Mouse (Mus musculus) embryonic facial prominence, embryonic 12.5 days (tissue): ENCODE data around the gene Dgkh. TPM values are rescaled to one million over a fixed set of nuclear protein-coding genes. Genes with fewer than 3 reads are reported as not detected.
A peak's percentile ranks its signal among the peaks of the same experiment; 100 is the strongest.
"Not testable (repeated sequence)": the region's sequence is repeated elsewhere in the genome, so short reads cannot be mapped to it uniquely, and the experiment has no call there.

ENCODE experiments used
- ATAC-seq: fragments of 200-750 bp; cut with Nextera tagmentation; 2 replicates; pipeline ENCODE4 v1.8.0; 2017; ENCODE audit not compliant: insufficient number of reproducible peaks, insufficient read depth, low FRiP score, low TSS enrichment
- H3K27ac ChIP-seq: fragments of 300-500 bp; sonication (generic); 2 replicates; pipeline ENCODE4 v1.5.1; 2016; ENCODE audit warnings: mild to moderate bottlenecking
- H3K27me3 ChIP-seq: fragments of 300-500 bp; sonication (generic); 2 replicates; pipeline ENCODE4 v1.6.1; 2016; ENCODE audit warnings: mild to moderate bottlenecking, moderate library complexity
- H3K36me3 ChIP-seq: fragments of 300-500 bp; sonication (generic); 2 replicates; pipeline ENCODE4 v1.6.1; 2016; ENCODE audit warnings: mild to moderate bottlenecking
- H3K4me1 ChIP-seq: fragments of 300-500 bp; sonication (generic); 2 replicates; pipeline ENCODE4 v1.6.1; 2016
- H3K4me2 ChIP-seq: fragments of 300-500 bp; sonication (generic); replicated peaks from 2 replicates; pipeline ENCODE4 v1.6.1; 2016; ENCODE audit warnings: mild to moderate bottlenecking, moderate library complexity
- H3K4me3 ChIP-seq: fragments of 300-500 bp; sonication (generic); 2 replicates; pipeline ENCODE4 v1.5.1; 2016; ENCODE audit warnings: mild to moderate bottlenecking
- H3K9ac ChIP-seq: fragments of 300-500 bp; sonication (generic); 2 replicates; pipeline ENCODE4 v1.6.1; 2016; ENCODE audit warnings: mild to moderate bottlenecking, moderate library complexity
- H3K9me3 ChIP-seq: fragments of 300-500 bp; sonication (generic); 2 replicates; pipeline ENCODE4 v1.6.1; 2016; ENCODE audit warnings: mild to moderate bottlenecking, moderate library complexity
- WGBS: fragments of 180-500 bp; shearing (Covaris S2); methylation state at CpG from one replicate; pipeline ENCODE4 v1.1.7; 2016; 5-methylcytosine and 5-hydroxymethylcytosine counted together
- polyA plus RNA-seq: library from polyadenylated mRNA; unstranded; fragments of >200 nt; fragmentation: Nextera tagmentation; extraction: Ambion mirVana; gene quantifications from 2 replicates; pipeline ENCODE4 v1.2.1, GENCODE M21; 2016

Dgkh gene
- polyA plus RNA-seq, 1 experiment from 2014 or later = 2.2 TPM

DNA sequence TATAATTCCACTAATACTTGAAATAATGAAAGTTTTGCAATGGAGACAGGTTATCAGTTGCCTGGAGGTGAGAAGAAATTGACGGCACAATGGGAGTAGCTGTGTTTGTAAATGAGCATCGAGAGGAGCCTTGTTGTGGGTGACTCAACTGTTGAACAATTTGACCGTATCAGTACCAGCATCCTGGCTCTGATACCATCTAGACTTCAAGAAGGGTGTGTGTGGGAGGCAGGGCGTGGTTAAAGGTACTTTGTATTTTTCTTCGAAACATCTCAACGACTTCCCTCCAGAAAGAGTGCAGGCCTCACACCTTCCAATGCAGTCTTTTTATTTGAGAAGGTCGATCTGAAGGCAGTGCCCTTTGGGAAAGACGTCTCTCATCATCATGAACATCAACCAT is 173.5 kb downstream of the Dgkh start:
- no peaks in the 10 kb centered on the region for H3K4me1 ChIP-seq
- H3K9ac ChIP-seq = no peak overlapping the region
- H3K27ac ChIP-seq = no peak overlapping the region
- no peak overlapping the region for H3K4me2 ChIP-seq
- no peaks in the 10 kb centered on the region for H3K36me3 ChIP-seq
- ATAC-seq = no peak
- no peaks in the 10 kb centered on the region for H3K9me3 ChIP-seq
- H3K4me3 ChIP-seq = no peak overlapping the region
- 92% methylated on average over 8 of the region's 8 CpGs for WGBS
- H3K27me3 ChIP-seq = no peaks in the 10 kb centered on the region

DNA sequence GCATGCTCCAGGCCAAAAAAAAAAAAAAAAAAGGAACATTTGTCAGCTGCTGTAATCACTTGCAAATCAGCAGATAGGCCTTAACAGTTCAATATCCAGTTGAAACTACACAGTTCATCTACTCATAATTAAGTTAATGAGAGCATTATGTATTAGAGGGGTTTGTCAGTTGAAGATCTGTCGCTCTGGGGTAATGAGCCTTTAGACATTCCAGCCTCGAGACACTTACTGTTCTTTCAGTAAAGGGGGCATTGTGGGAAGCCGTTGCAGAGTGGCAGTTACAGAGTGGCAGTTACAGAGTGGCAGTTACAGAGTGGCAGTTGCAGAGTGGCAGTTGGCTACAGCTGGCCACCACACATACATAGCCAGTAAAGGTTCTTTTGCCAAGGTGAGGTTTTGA is 177.7 kb downstream of the Dgkh start:
- not testable (repeated sequence) for H3K4me3 ChIP-seq, H3K27me3 ChIP-seq, H3K36me3 ChIP-seq, H3K4me2 ChIP-seq, H3K4me1 ChIP-seq, H3K9me3 ChIP-seq, ATAC-seq, H3K9ac ChIP-seq, H3K27ac ChIP-seq
- WGBS = 73% methylated on average over 3 of the region's 3 CpGs

DNA sequence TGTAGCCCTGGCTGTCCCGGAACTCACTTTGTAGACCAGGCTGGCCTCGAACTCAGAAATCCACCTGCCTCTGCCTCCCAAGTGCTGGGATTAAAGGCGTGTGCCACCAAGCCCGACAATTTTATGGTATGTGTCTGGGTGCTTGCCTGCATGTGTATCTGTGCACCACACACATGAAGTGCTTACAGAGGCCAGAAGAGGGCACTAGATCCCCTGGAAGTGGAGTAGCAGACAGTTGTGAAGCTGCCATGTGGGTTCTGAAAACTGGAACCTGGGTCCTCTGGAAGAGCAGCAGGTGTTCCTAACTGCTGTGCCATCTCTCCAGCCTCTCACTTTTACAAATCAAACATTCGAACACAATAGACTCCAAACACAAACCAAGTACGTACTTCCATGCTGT is 178.9 kb downstream of the Dgkh start:
- WGBS = 93% methylated on average over 6 of the region's 6 CpGs
- no peaks in the 10 kb centered on the region for H3K4me1 ChIP-seq
- no peak for ATAC-seq
- H3K4me2 ChIP-seq = no peak overlapping the region
- no peaks in the 10 kb centered on the region for H3K36me3 ChIP-seq
- H3K4me3 ChIP-seq = no peak overlapping the region
- no peaks in the 10 kb centered on the region for H3K9me3 ChIP-seq
- no peak overlapping the region for H3K27ac ChIP-seq
- H3K27me3 ChIP-seq = no peaks in the 10 kb centered on the region
- H3K9ac ChIP-seq = no peak overlapping the region

DNA sequence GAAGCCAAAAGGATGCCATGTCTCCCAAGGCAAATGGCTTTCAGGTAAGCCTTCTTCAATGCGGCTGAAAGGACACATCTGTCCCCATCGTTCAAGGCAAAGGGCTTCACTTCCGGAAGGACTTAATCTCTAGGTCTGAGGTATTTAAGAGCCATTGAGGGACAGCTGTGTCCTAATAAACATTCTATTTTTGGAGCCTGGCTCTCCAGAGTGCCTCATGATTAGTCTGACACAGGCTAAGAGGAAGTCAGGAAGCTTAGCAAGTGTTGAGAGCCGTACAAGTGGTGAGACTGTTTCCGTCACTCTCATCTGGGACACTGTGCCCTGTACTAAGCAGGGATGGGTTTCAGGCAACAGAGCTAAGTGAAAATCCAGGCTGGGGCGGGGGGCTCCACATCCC is 183.8 kb downstream of the Dgkh start:
- Histone ChIP-seq H3K9ac (no peak overlapping the region), H3K27me3 (no peaks in the 10 kb centered on the region), H3K9me3 (no peaks in the 10 kb centered on the region), H3K4me2 (no peak overlapping the region), H3K4me3 (no peak overlapping the region), H3K4me1 (no peaks in the 10 kb centered on the region), H3K36me3 (no peaks in the 10 kb centered on the region), H3K27ac (no peak overlapping the region)
- WGBS = 77% methylated on average over 6 of the region's 6 CpGs
- ATAC-seq = no peak

DNA sequence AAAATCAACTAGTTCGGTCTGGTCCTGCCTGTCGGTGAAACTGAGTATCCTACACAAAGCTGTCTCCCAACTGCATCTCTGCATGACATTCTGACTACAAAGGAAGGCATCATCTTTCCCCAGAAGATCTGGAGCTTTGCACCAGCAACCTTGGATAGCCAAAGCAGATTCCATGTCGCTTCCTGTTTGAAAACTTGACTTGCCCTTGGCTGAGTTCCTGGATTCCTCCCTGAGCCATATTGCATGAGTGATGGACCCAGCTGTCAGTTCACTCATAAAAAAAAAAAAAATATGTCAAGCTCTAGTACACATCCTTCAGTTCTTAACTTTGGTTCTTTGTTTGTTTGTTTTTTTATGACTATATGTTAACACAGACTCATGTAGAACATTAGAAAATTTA is 191.3 kb downstream of the Dgkh start:
- WGBS = 74% methylated on average over 3 of the region's 3 CpGs
- no peaks in the 10 kb centered on the region for H3K27me3 ChIP-seq
- no peak overlapping the region for H3K4me2 ChIP-seq

DNA sequence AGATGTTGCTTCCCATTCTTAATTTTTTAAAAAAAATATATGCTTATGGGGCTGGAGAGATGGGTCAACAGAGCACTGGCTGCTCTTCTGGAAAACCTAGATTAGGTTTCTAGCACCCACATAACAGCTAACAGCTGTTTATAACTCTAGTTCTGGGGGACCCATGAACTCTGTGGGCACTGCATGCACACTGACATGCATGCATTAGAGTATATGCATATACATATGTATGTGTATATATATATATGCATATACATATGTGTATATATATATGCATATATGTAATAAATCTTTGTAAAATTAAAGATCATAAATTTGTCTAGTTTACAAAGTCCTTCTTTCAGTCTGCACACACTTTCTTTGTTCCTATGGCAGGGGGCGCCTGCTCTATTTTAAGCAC is 192.8 kb downstream of the Dgkh start:
- Histone ChIP-seq H3K27me3 (no peaks in the 10 kb centered on the region), H3K4me3 (no peak overlapping the region), H3K36me3 (no peaks in the 10 kb centered on the region), H3K9me3 (no peaks in the 10 kb centered on the region), H3K27ac (no peak overlapping the region), H3K4me2 (no peak overlapping the region), H3K9ac (no peak overlapping the region), H3K4me1 (0 out of 2 replicates have a peak, but pooled peaks cover 13% of the 10 kb centered on the region)
- 92% methylated on average over 1 of the region's 1 CpGs for WGBS
- ATAC-seq = no peak

More for the DNA sequence above, 191.3 kb downstream of the Dgkh start:
- 0 out of 2 replicates have a peak, but pooled peaks cover 5% of the 10 kb centered on the region for H3K4me1 ChIP-seq
- no peak overlapping the region for H3K4me3 ChIP-seq
- H3K36me3 ChIP-seq = no peaks in the 10 kb centered on the region
- ATAC-seq = no peak
- no peak overlapping the region for H3K27ac ChIP-seq
- H3K9ac ChIP-seq = no peak overlapping the region
- no peaks in the 10 kb centered on the region for H3K9me3 ChIP-seq

DNA sequence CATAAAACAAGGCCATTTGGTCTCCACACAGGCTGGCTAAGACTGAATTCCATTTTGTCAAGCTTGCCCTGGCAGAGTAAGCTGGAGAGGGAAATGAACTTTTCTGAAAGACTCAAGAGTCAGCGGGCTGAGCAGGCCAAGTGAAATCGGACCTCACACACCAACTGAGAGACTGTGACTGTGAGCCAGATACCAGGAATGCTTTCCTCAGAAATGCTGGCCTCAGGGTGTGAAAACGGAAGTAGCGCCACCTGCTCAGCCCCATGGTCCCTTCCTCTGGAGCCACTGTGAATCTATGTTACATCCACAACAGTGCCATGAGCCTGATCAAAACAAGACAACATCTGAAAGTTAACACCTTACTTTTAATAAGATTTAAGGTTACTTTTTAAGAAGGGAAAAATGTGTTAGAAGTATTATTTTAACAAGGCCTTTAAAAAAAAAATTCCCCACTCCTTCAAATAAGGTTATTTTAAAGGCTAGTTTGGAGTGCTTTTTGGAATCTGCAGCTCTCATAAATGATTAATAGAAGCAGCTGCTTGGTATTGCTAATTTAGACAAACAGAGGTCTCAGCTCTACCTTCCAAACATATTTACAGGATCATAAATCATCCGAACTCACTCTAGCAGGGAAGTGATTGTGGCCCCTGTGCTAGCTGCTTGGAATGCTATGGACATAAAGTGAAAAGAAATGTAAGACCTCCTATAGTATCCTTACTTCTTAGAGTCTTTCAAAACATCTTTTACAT is 193.8 kb downstream of the Dgkh start:
- no peak overlapping the region for H3K27ac ChIP-seq
- no peak overlapping the region for H3K9ac ChIP-seq
- no peaks in the 10 kb centered on the region for H3K36me3 ChIP-seq

DNA sequence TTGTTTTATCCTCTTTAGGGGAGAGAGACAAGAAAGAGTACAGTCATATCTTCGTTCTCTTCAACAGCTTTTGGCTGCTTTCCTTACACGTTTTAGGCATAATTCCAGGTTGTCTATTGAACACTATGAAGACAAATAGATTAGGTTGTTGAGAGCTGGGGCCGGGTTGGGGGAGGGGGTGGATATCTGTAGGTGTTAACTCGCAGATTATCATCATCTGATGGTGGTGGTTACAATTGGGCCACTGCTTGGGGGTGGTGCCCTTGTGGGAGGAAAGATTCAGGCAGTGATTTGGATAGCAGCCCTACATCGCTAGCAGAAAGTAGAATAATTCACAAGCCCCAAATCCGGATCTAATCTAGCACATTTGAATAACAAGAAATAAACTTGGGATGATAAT is 195.0 kb downstream of the Dgkh start:
- H3K9ac ChIP-seq = no peak overlapping the region
- H3K4me1 ChIP-seq = 0 out of 2 replicates have a peak, but pooled peaks cover 13% of the 10 kb centered on the region
- peak overlapping the region; percentile 66 for H3K4me2 ChIP-seq
- no peak overlapping the region for H3K27ac ChIP-seq
- H3K27me3 ChIP-seq = no peaks in the 10 kb centered on the region
- no peak for ATAC-seq
- no peaks in the 10 kb centered on the region for H3K9me3 ChIP-seq
- 54% methylated on average over 6 of the region's 6 CpGs for WGBS
- H3K36me3 ChIP-seq = no peaks in the 10 kb centered on the region
- peak overlapping the region; percentile 92; the same call in 1 of the 2 replicates for H3K4me3 ChIP-seq

More for the DNA sequence above, 193.8 kb downstream of the Dgkh start:
- WGBS = 33% methylated on average over 5 of the region's 5 CpGs
- no peak for ATAC-seq
- Histone ChIP-seq H3K4me3 (no peak overlapping the region), H3K9me3 (no peaks in the 10 kb centered on the region), H3K4me2 (no peak overlapping the region), H3K27me3 (no peaks in the 10 kb centered on the region), H3K4me1 (0 out of 2 replicates have a peak, but pooled peaks cover 13% of the 10 kb centered on the region)

DNA sequence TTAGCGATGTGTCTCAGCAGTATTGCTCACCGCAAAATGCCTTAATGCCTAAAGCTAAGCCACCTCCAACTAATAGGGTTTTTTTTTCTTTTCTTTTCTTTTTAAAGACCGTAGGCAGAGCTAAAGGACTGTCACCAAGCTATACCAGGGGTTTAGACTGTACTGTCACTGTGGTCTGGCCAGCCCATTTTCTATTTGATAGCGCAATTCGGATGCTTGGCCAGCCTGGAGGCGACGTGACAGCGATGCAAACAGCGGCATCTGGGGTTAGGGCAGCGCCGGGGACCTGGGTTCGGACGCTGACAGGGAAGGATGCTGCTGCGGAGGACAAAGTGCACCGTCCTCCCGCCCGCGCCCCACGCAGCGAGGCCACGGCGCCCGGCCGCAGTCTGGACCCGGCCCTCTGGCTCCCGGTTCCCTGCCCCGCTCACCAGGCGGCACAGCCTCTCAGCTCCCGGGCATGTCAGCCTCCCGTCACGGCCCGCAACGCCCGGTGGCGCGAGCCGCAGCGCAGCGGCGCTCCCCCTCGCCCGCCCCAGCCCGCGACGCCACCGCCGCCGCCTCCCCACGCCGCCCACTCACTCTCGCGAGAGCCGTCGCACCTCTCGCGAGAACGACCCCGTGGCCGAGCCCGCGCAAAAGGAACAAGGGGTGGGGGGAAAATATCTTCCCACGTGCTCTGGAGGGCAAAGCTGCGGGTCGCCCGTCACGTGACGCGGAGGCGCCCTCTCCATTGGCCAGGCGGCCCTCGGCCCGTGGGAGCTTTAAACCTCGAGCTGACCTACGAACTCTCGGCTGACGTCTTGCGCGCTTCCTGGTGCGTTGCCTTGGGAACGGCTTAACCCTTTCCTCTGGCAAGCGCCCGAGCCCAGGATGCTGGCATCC is 196.1 kb downstream of the Dgkh start, which contains the start of gene Akap11:
TSS of gene Akap11 (minus strand) at position 528 of the 885 bp plus-strand sequence.
- under 1% methylated on average over 72 of the region's 82 CpGs for WGBS
- Histone ChIP-seq H3K27me3 (no peaks in the 10 kb centered on the region), H3K27ac (peak within 1 kb of the TSS; percentile 88), H3K36me3 (no peaks in the 10 kb centered on the region), H3K4me1 (0 out of 2 replicates have a peak, but pooled peaks cover 13% of the 10 kb centered on the region), H3K4me3 (peak within 1 kb of the TSS; percentile 92), H3K4me2 (peak within 1 kb of the TSS; percentile 66), H3K9ac (peak within 1 kb of the TSS; percentile 92), H3K9me3 (no peaks in the 10 kb centered on the region)
- ATAC-seq = peak; percentile 90

DNA sequence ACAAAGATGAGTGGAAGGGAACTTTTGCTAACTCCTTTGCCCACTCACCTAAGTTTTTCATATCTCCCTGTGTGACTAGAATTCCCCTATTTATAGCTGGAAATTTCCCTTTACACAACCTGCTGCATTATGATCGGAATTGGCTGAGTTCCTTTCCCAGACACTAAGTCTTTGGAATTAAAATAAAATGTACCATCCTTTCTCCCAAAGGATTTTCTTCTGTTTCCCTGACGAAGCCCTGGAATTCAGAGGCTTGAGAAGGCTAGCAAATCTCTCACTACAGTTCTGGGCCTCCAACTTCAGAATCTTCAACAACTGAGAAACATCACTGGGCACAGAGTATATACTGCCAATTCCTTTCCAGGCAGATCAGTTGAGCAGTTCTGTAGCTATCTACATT is 197.2 kb downstream of the Dgkh start:
- Histone ChIP-seq H3K4me3 (peak overlapping the region; percentile 92), H3K27me3 (no peaks in the 10 kb centered on the region), H3K4me1 (0 out of 2 replicates have a peak, but pooled peaks cover 13% of the 10 kb centered on the region), H3K9ac (peak overlapping the region; percentile 92; the same call in 1 of the 2 replicates), H3K4me2 (peak overlapping the region; percentile 66), H3K9me3 (no peaks in the 10 kb centered on the region), H3K36me3 (no peaks in the 10 kb centered on the region), H3K27ac (no peak overlapping the region)
- 38% methylated on average over 2 of the region's 2 CpGs for WGBS
- ATAC-seq = no peak

DNA sequence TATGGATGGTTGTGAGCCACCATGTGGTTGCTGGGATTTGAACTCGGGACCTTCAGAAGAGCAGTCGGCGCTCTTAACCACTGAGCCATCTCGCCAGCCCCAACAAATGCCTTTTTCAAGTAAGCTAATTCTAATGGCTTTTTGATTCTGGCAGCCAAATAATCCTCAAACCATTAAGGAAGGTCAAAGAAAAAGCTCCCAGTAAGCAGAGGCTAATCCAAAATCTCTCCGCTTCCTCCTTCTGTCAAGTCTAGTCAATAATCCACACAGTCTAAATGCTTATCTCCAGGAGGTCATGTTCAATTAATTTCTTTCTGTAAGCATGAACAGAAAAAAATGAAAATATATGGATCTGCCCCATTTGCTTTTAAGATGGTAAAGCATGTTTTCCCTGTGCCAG is 197.9 kb downstream of the Dgkh start:
- Histone ChIP-seq H3K27me3 (no peaks in the 10 kb centered on the region), H3K4me2 (no peak overlapping the region), H3K36me3 (no peaks in the 10 kb centered on the region), H3K9me3 (no peaks in the 10 kb centered on the region), H3K4me1 (0 out of 2 replicates have a peak, but pooled peaks cover 13% of the 10 kb centered on the region), H3K4me3 (no peak overlapping the region), H3K9ac (no peak overlapping the region), H3K27ac (no peak overlapping the region)
- WGBS = 94% methylated on average over 5 of the region's 5 CpGs
- ATAC-seq = no peak
